Mouse (Mus musculus) neural tube, embryonic 12.5 days (tissue): ENCODE data around the gene Nrcam. TPM values are rescaled to one million over a fixed set of nuclear protein-coding genes. Genes with fewer than 3 reads are reported as not detected.

ENCODE experiments used
- ATAC-seq: fragments of 200-750 bp; cut with Nextera tagmentation; 2 replicates; pipeline ENCODE4 v1.8.0; 2017; ENCODE audit warnings: low read depth, mild to moderate bottlenecking, moderate TSS enrichment, moderate library complexity; ENCODE audit not compliant: low FRiP score
- H3K27ac ChIP-seq: fragments of 300-500 bp; sonication (generic); 2 replicates; pipeline ENCODE4 v1.5.1; 2016
- H3K27me3 ChIP-seq: fragments of 300-500 bp; sonication (generic); replicated peaks from 2 replicates; pipeline ENCODE4 v1.6.1; 2016; ENCODE audit warnings: mild to moderate bottlenecking
- H3K36me3 ChIP-seq: fragments of 300-500 bp; sonication (generic); 2 replicates; pipeline ENCODE4 v1.6.1; 2016; ENCODE audit warnings: mild to moderate bottlenecking
- H3K4me1 ChIP-seq: fragments of 300-500 bp; sonication (generic); 2 replicates; pipeline ENCODE4 v1.6.1; 2016
- H3K4me2 ChIP-seq: fragments of 300-500 bp; sonication (generic); replicated peaks from 2 replicates; pipeline ENCODE4 v1.6.1; 2016; ENCODE audit warnings: mild to moderate bottlenecking
- H3K4me3 ChIP-seq: fragments of 300-500 bp; sonication (generic); 2 replicates; pipeline ENCODE4 v1.5.1; 2016
- H3K9ac ChIP-seq: fragments of 300-500 bp; sonication (generic); 2 replicates; pipeline ENCODE4 v1.6.1; 2016; ENCODE audit warnings: mild to moderate bottlenecking
- H3K9me3 ChIP-seq: fragments of 300-500 bp; sonication (generic); 2 replicates; pipeline ENCODE4 v1.6.1; 2016; ENCODE audit warnings: mild to moderate bottlenecking
- WGBS: fragments of 180-500 bp; shearing (Covaris S2); methylation state at CpG from one replicate; pipeline ENCODE4 v1.1.7; 2016; 5-methylcytosine and 5-hydroxymethylcytosine counted together
- polyA plus RNA-seq: library from polyadenylated mRNA; unstranded; fragments of >200 nt; fragmentation: Nextera tagmentation; extraction: Ambion mirVana; gene quantifications from 2 replicates; pipeline ENCODE4 v1.2.1, GENCODE M21; 2016

The Nrcam gene
- polyA plus RNA-seq, 1 experiment from 2014 or later, result 117 TPM

GRCm38 (mm10) chr12:44535623-44536022, 206.9 kb downstream of the Nrcam start:
- no peak overlapping the region for H3K4me2 ChIP-seq
- H3K36me3 ChIP-seq, result no peaks in the 10 kb centered on the region
- no peak overlapping the region for H3K4me3 ChIP-seq
- H3K4me1 ChIP-seq, result no peaks in the 10 kb centered on the region
- H3K27me3 ChIP-seq, result no peaks in the 10 kb centered on the region
- no peak overlapping the region for H3K27ac ChIP-seq
- 24% methylated on average over 5 of the region's 5 CpGs for WGBS
- no peak for ATAC-seq
- no peak overlapping the region for H3K9ac ChIP-seq
- no peaks in the 10 kb centered on the region for H3K9me3 ChIP-seq

GRCm38 (mm10) chr12:44547721-44548369, 219.2 kb downstream of the Nrcam start:
- Histone ChIP-seq H3K4me1 (no peaks in the 10 kb centered on the region), H3K36me3 (peaks cover 2% of the 10 kb centered on the region; the same call in 1 of the 2 replicates), H3K9me3 (no peaks in the 10 kb centered on the region), H3K9ac (no peak overlapping the region), H3K27me3 (no peaks in the 10 kb centered on the region), H3K4me2 (no peak overlapping the region), H3K4me3 (no peak overlapping the region), H3K27ac (no peak overlapping the region)
- 0 out of 2 replicates have a peak, but pooled peaks have one; percentile 46 for ATAC-seq
- WGBS, result 49% methylated on average over 8 of the region's 8 CpGs

GRCm38 (mm10) chr12:44548465-44548864, 219.8 kb downstream of the Nrcam start:
- no peak for ATAC-seq
- WGBS, result 71% methylated on average over 9 of the region's 9 CpGs
- no peaks in the 10 kb centered on the region for H3K9me3 ChIP-seq

GRCm38 (mm10) chr12:44551614-44552013, 222.9 kb downstream of the Nrcam start:
- H3K4me3 ChIP-seq, result no peak overlapping the region

More at GRCm38 (mm10) chr12:44548465-44548864, 219.8 kb downstream of the Nrcam start:
- Histone ChIP-seq H3K36me3 (peaks cover 2% of the 10 kb centered on the region; the same call in 1 of the 2 replicates), H3K4me2 (no peak overlapping the region), H3K27ac (no peak overlapping the region), H3K4me1 (no peaks in the 10 kb centered on the region), H3K9ac (no peak overlapping the region), H3K4me3 (no peak overlapping the region), H3K27me3 (no peaks in the 10 kb centered on the region)

GRCm38 (mm10) chr12:44554051-44554450, 225.4 kb downstream of the Nrcam start:
- peaks cover 5% of the 10 kb centered on the region; the same call in 1 of the 2 replicates for H3K36me3 ChIP-seq
- H3K9me3 ChIP-seq, result no peaks in the 10 kb centered on the region
- no peaks in the 10 kb centered on the region for H3K27me3 ChIP-seq
- H3K4me3 ChIP-seq, result no peak overlapping the region
- no peak overlapping the region for H3K9ac ChIP-seq
- no peaks in the 10 kb centered on the region for H3K4me1 ChIP-seq
- WGBS, result 89% methylated on average over 2 of the region's 2 CpGs
- H3K27ac ChIP-seq, result no peak overlapping the region
- H3K4me2 ChIP-seq, result no peak overlapping the region
- ATAC-seq, result no peak

More at GRCm38 (mm10) chr12:44551614-44552013, 222.9 kb downstream of the Nrcam start:
- Histone ChIP-seq H3K9me3 (no peaks in the 10 kb centered on the region), H3K9ac (no peak overlapping the region), H3K36me3 (peaks cover 5% of the 10 kb centered on the region; the same call in 1 of the 2 replicates), H3K27me3 (no peaks in the 10 kb centered on the region), H3K4me1 (no peaks in the 10 kb centered on the region), H3K27ac (no peak overlapping the region), H3K4me2 (no peak overlapping the region)
- no peak for ATAC-seq

GRCm38 (mm10) chr12:44554808-44555207, 226.1 kb downstream of the Nrcam start:
- Histone ChIP-seq H3K4me2 (no peak overlapping the region), H3K4me1 (no peaks in the 10 kb centered on the region), H3K9ac (no peak overlapping the region), H3K27me3 (no peaks in the 10 kb centered on the region), H3K36me3 (peaks cover 6% of the 10 kb centered on the region), H3K27ac (no peak overlapping the region), H3K4me3 (no peak overlapping the region), H3K9me3 (no peaks in the 10 kb centered on the region)
- 89% methylated on average over 1 of the region's 1 CpGs for WGBS
- no peak for ATAC-seq

GRCm38 (mm10) chr12:44560002-44560401, 231.3 kb downstream of the Nrcam start:
- H3K4me1 ChIP-seq, result no peaks in the 10 kb centered on the region
- no peaks in the 10 kb centered on the region for H3K9me3 ChIP-seq
- H3K27ac ChIP-seq, result no peak overlapping the region
- H3K4me3 ChIP-seq, result no peak overlapping the region
- no peak overlapping the region for H3K4me2 ChIP-seq
- ATAC-seq, result no peak
- H3K36me3 ChIP-seq, result peaks cover 24% of the 10 kb centered on the region
- no peaks in the 10 kb centered on the region for H3K27me3 ChIP-seq
- H3K9ac ChIP-seq, result no peak overlapping the region

GRCm38 (mm10) chr12:44570070-44570469, 241.4 kb downstream of the Nrcam start:
- H3K4me2 ChIP-seq, result no peak overlapping the region
- ATAC-seq, result no peak
- WGBS, result 85% methylated on average over 7 of the region's 7 CpGs
- H3K4me3 ChIP-seq, result no peak overlapping the region
- H3K9ac ChIP-seq, result no peak overlapping the region
- H3K4me1 ChIP-seq, result no peaks in the 10 kb centered on the region
- H3K9me3 ChIP-seq, result no peaks in the 10 kb centered on the region
- H3K36me3 ChIP-seq, result peaks cover 30% of the 10 kb centered on the region
- no peak overlapping the region for H3K27ac ChIP-seq
- H3K27me3 ChIP-seq, result no peaks in the 10 kb centered on the region

- 22% methylated on average over 3 of the region's 3 CpGs for WGBS
- H3K4me3 ChIP-seq, result no peak overlapping the region
- H3K27me3 ChIP-seq, result no peaks in the 10 kb centered on the region
- H3K36me3 ChIP-seq, result peaks cover 33% of the 10 kb centered on the region
- no peak overlapping the region for H3K4me2 ChIP-seq
- no peak for ATAC-seq
- no peak overlapping the region for H3K9ac ChIP-seq
- H3K4me1 ChIP-seq, result no peaks in the 10 kb centered on the region
- no peak overlapping the region for H3K27ac ChIP-seq
- H3K9me3 ChIP-seq, result no peaks in the 10 kb centered on the region
Measured at GRCm38 (mm10) chr12:44572664-44573063, 244.0 kb downstream of the Nrcam start.

- 95% methylated on average over 3 of the region's 3 CpGs for WGBS
- Histone ChIP-seq H3K9ac (no peak overlapping the region), H3K27me3 (no peaks in the 10 kb centered on the region), H3K4me1 (no peaks in the 10 kb centered on the region), H3K36me3 (peaks cover 33% of the 10 kb centered on the region), H3K27ac (no peak overlapping the region), H3K4me2 (no peak overlapping the region), H3K4me3 (no peak overlapping the region), H3K9me3 (no peaks in the 10 kb centered on the region)
- no peak for ATAC-seq
Measured at GRCm38 (mm10) chr12:44574167-44574566, 245.5 kb downstream of the Nrcam start.

- Histone ChIP-seq H3K36me3 (peaks cover 11% of the 10 kb centered on the region; the same call in 1 of the 2 replicates), H3K9me3 (no peaks in the 10 kb centered on the region), H3K27me3 (no peaks in the 10 kb centered on the region), H3K4me3 (no peak overlapping the region), H3K9ac (no peak overlapping the region), H3K27ac (no peak overlapping the region), H3K4me1 (no peaks in the 10 kb centered on the region), H3K4me2 (no peak overlapping the region)
- ATAC-seq, result peak; percentile 57
- WGBS, result 39% methylated on average over 16 of the region's 16 CpGs
Measured at GRCm38 (mm10) chr12:44601410-44602149, 272.9 kb downstream of the Nrcam start.

- no peak for ATAC-seq
- 72% methylated on average over 11 of the region's 11 CpGs for WGBS
- no peaks in the 10 kb centered on the region for H3K9me3 ChIP-seq
- H3K4me1 ChIP-seq, result no peaks in the 10 kb centered on the region
- no peak overlapping the region for H3K4me2 ChIP-seq
- H3K4me3 ChIP-seq, result no peak overlapping the region
- H3K36me3 ChIP-seq, result peaks cover 15% of the 10 kb centered on the region; the same call in 1 of the 2 replicates
- H3K9ac ChIP-seq, result no peak overlapping the region
- no peaks in the 10 kb centered on the region for H3K27me3 ChIP-seq
- no peak overlapping the region for H3K27ac ChIP-seq
Measured at GRCm38 (mm10) chr12:44602269-44602957, 273.7 kb downstream of the Nrcam start.
